Mouse (Mus musculus) ES-E14 (cell line): ENCODE measurements around the gene Zdhhc8.

ENCODE experiments used
- CHD2 ChIP-seq: IDR thresholded peaks from 2 replicates; pipeline ENCODE4 v1.6.1; 2014; ENCODE audit warnings: mild to moderate bottlenecking, low read depth, low read length, inconsistent platforms
- HCFC1 ChIP-seq: IDR thresholded peaks from 2 replicates; pipeline ENCODE4 v1.6.1; 2012; ENCODE audit warnings: low read length, inconsistent platforms, borderline replicate concordance; ENCODE audit not compliant: insufficient read depth
- MAFK ChIP-seq: IDR thresholded peaks from 2 replicates; pipeline ENCODE4 v1.6.1; 2014; ENCODE audit warnings: mild to moderate bottlenecking, low read depth, low read length, inconsistent platforms; ENCODE audit not compliant: insufficient read depth
- ZC3H11A ChIP-seq: IDR thresholded peaks from 2 replicates; pipeline ENCODE4 v1.6.1; 2012; ENCODE audit warnings: low read depth, mild to moderate bottlenecking, inconsistent platforms, low read length, borderline replicate concordance
- ZNF384 ChIP-seq: IDR thresholded peaks from 2 replicates; pipeline ENCODE4 v1.6.1; 2012; ENCODE audit warnings: low read depth, low read length, inconsistent platforms

- no peak for TF ChIP-seq ZC3H11A
- no peak for TF ChIP-seq ZNF384
- no peak for TF ChIP-seq MAFK
- TF ChIP-seq HCFC1: no peak
- TF ChIP-seq CHD2: no peak
These were observed 49.1 kb downstream of the Zdhhc8 start for GRCm38 (mm10) chr16:18185715-18186449.
